Mouse (Mus musculus): ENCODE results near the gene Crabp2.

DNA sequence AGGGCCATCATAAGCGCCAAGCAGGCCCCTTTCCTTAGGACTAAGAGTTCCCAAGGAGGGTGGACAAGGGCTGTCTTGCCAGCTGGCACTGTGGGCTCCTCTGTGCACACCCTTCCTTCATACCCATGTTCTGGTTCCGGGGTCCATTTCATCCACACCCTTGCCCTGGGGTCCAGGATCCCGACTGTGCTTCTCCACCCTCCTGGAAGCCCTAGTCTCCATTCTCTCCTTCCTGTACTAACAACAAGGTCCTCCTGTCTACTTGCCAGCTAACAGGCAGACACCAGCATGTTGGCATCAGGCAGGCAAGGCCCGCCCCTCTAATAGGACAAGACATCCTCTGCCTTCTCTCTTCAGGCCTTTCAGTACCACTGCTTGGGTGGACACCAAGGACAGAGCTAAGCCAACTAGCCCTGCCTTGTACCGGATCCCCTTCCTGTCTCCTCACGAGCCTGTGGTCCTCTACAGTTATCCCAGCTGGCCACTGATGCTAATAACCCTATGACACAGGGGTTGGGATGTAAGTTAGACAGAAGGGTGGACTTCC, 32.8 kb downstream of the Crabp2 start:
- no peak for TF ChIP-seq GATA1 (IDR thresholded peaks at IDR 0.05; ENCODE audit: low read depth, low read length)
- no peak for TF ChIP-seq POLR2AphosphoS2 (IDR thresholded peaks at IDR 0.05; ENCODE audit: low read length)
- no peak for TF ChIP-seq MYB (IDR thresholded peaks at IDR 0.05; ENCODE audit: low read depth, low read length)
- no peak for TF ChIP-seq CHD2 (IDR thresholded peaks at IDR 0.05; ENCODE audit: low read length)
- no peak for TF ChIP-seq SIN3A (IDR thresholded peaks at IDR 0.05; ENCODE audit: low read length)
- TF ChIP-seq POLR2A (IDR thresholded peaks at IDR 0.05; ENCODE audit: control insufficient read depth in 1 of 2, insufficient read depth in 1 of 2, low read depth in 1 of 2, low read length in 2 of 2, poor library complexity in 1 of 2), result no peak
- no peak for TF ChIP-seq CTCF (IDR thresholded peaks at IDR 0.05 in 2 of 3, conservative IDR thresholded peaks at IDR 0.05 in 1 of 3; ENCODE audit: control insufficient read depth in 1 of 3, insufficient read depth in 1 of 3, low read depth in 2 of 3, low read length in 3 of 3, poor library complexity in 1 of 3, severe bottlenecking in 1 of 3)
- TF ChIP-seq EP300 (IDR thresholded peaks at IDR 0.05; ENCODE audit: low read depth in 1 of 2, low read length in 2 of 2), result no peak
- no peak for TF ChIP-seq CHD1 (IDR thresholded peaks at IDR 0.05; ENCODE audit: low read depth, low read length)
- TF ChIP-seq MEF2A (IDR thresholded peaks at IDR 0.05; ENCODE audit: extremely low read depth, insufficient replicate concordance, low read depth, low read length, poor library complexity, severe bottlenecking), result no peak
- TF ChIP-seq BHLHE40 (IDR thresholded peaks at IDR 0.05; ENCODE audit: borderline replicate concordance, low read depth, low read length), result no peak
- no peak for TF ChIP-seq USF1 (IDR thresholded peaks at IDR 0.05; ENCODE audit: low read depth, low read length)
